Mouse (Mus musculus) bone marrow, adult 2 months (tissue): ENCODE data around the gene Col8a2.

Experiments
- CTCF ChIP-seq: fragments of 200-500 bp; IDR thresholded peaks from 2 replicates; pipeline ENCODE4 v1.5.1; 2011; ENCODE audit warnings: low read length, control low read depth; ENCODE audit not compliant: control insufficient read depth, insufficient read depth
- POLR2A ChIP-seq: fragments of 200-500 bp; IDR thresholded peaks from 2 replicates; pipeline ENCODE4 v1.6.1; 2011; ENCODE audit warnings: low read depth, mild to moderate bottlenecking, control low read depth, low read length, borderline replicate concordance; ENCODE audit not compliant: control insufficient read depth

- TF ChIP-seq CTCF, result no peak
- no peak for TF ChIP-seq POLR2A
These were observed 7.6 kb upstream of the Col8a2 start for GRCm38 (mm10) chr4:126278961-126279360.
